Mouse (Mus musculus) liver, postnatal 0 days (tissue): Measurements from ENCODE around the gene Xpot.

Experiments used
- CTCF ChIP-seq: sonication (generic); IDR thresholded peaks from 2 replicates; pipeline ENCODE4 v1.5.1; 2016; ENCODE audit warnings: antibody characterized with exemption, low read depth
- EP300 ChIP-seq: IDR thresholded peaks from 2 replicates; pipeline ENCODE4 v1.6.1; 2016; ENCODE audit warnings: antibody characterized with exemption, low read depth, mild to moderate bottlenecking

DNA sequence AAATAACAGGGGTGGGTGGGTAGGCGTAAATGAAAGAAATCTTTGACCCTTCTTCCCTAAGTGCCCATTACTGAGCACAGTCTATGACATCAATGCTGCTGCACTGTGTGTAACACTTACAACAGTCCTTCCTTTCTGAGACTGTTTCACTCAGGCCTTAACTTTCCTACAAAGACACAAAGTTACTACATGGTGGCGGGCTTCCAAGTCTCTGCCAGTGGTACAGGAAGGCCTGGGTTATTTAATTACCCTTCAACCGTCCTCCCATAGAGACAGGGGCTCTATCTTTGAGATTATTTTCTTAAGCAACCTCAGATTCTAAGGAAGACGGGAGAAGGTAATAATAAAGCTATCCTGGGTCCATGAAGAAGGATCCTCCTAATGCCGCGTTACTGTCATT, 13.7 kb downstream of the Xpot start:
- no peak for TF ChIP-seq CTCF
- no peak for TF ChIP-seq EP300
